Mouse (Mus musculus) layer of hippocampus, postnatal 36 days (tissue): ENCODE results near the gene Kazn. TPM values are rescaled to one million over a fixed set of nuclear protein-coding genes. Genes with fewer than 3 reads are reported as not detected.
A peak's percentile ranks its signal among the peaks of the same experiment; 100 is the strongest.

ENCODE experiments used
- DNase-seq, 2 experiments: peaks; one replicate each; pipeline ENCODE4 v3.0.0; 2022
- total RNA-seq, 2 experiments: library from RNA; stranded (reverse); gene quantifications; 2 replicates each; pipeline ENCODE4 v1.2.3; 2021

The Kazn gene
- total RNA-seq, 2 experiments from 2014 or later: 46.1 to 46.9 TPM

GRCm38 (mm10) chr4:142103081-142103671 lies 136.0 kb downstream of the Kazn start:
- DNase-seq: no peak

- peak; percentile 68 to 74 for DNase-seq
Measured at GRCm38 (mm10) chr4:142098303-142098702, 140.9 kb downstream of the Kazn start.

GRCm38 (mm10) chr4:142097871-142098270 lies 141.3 kb downstream of the Kazn start:
- no peak for DNase-seq

- no peak for DNase-seq
Measured at GRCm38 (mm10) chr4:142095513-142096241, 143.5 kb downstream of the Kazn start.

GRCm38 (mm10) chr4:142094386-142094785 lies 144.8 kb downstream of the Kazn start:
- DNase-seq: no peak

GRCm38 (mm10) chr4:142091100-142091499 lies 148.1 kb downstream of the Kazn start:
- no peak for DNase-seq

- DNase-seq: no peak
Measured at GRCm38 (mm10) chr4:142089966-142090365, 149.2 kb downstream of the Kazn start.

- DNase-seq: no peak
Measured at GRCm38 (mm10) chr4:142088836-142089235, 150.4 kb downstream of the Kazn start.

- no peak for DNase-seq
Measured at GRCm38 (mm10) chr4:142088409-142088808, 150.8 kb downstream of the Kazn start.

GRCm38 (mm10) chr4:142084936-142085563 lies 154.2 kb downstream of the Kazn start:
- no peak for DNase-seq

GRCm38 (mm10) chr4:142084131-142084899 lies 154.9 kb downstream of the Kazn start, which contains the start of gene Tmem51:
TSS of gene Tmem51 (minus strand) at chr4:142084304.
- no peak for DNase-seq

GRCm38 (mm10) chr4:142083762-142084130 lies 155.5 kb downstream of the Kazn start:
- no peak for DNase-seq

- no peak for DNase-seq
Measured at GRCm38 (mm10) chr4:142083193-142083592, 156.0 kb downstream of the Kazn start.

- no peak for DNase-seq
Measured at GRCm38 (mm10) chr4:142082703-142083102, 156.5 kb downstream of the Kazn start.

- DNase-seq: no peak
Measured at GRCm38 (mm10) chr4:142081631-142082283, 157.4 kb downstream of the Kazn start.

- DNase-seq: peak in 1 of 2 experiments; percentile 57
Measured at GRCm38 (mm10) chr4:142080901-142081630, 158.1 kb downstream of the Kazn start.

- DNase-seq: no peak
Measured at GRCm38 (mm10) chr4:142080487-142080767, 158.8 kb downstream of the Kazn start.

- no peak for DNase-seq
Measured at GRCm38 (mm10) chr4:142079629-142080486, 159.3 kb downstream of the Kazn start.

GRCm38 (mm10) chr4:142077572-142078271 lies 161.5 kb downstream of the Kazn start:
- no peak for DNase-seq

- no peak for DNase-seq
Measured at GRCm38 (mm10) chr4:142076883-142077282, 162.3 kb downstream of the Kazn start.
